Mouse (Mus musculus): Measurements from ENCODE around the gene Bsn.

GRCm38 (mm10) chr9:108212426-108212825 is 22.2 kb upstream of the Bsn start:
- TF ChIP-seq GATA1 (IDR thresholded peaks at IDR 0.05; ENCODE audit: borderline replicate concordance, low read length) (no peak), FLI1 (IDR thresholded peaks at IDR 0.05; ENCODE audit: low read length) (no peak)
